Mouse (Mus musculus) layer of hippocampus, postnatal 10 days (tissue): ENCODE data around the gene Slc39a9. TPM values are rescaled to one million over a fixed set of nuclear protein-coding genes. Genes with fewer than 3 reads are reported as not detected.

Experiments used
- DNase-seq, 2 experiments: peaks; one replicate each; pipeline ENCODE4 v3.0.0; 2021; ENCODE audit warnings: low spot score in 2 of 2
- total RNA-seq, 2 experiments: library from RNA; stranded (reverse); gene quantifications; 2 replicates each; pipeline ENCODE4 v1.2.3; 2021

Gene Slc39a9
- total RNA-seq, 2 experiments from 2014 or later: 41.9 to 42.6 TPM

DNA sequence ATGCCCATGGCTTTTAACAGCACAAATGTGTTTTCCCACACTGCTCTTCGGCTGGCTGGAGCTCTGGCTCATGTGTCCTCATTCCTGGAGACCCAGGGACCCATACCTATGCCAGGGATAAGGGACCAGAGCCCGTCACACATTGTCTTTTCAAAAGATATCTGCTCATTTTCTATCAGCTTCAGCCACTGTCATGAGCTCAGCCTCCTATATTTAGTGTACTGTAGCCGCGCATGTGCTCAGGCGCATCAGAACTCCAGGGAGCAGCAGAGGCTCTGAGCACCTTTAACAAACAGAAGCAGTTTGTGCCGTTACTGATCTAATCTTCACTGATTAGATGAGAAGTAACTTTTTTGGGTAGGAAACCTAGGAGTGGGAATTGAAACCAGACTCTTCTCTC, 72.2 kb downstream of the Slc39a9 start:
- no peak for DNase-seq

- no peak for DNase-seq
These were observed 75.5 kb downstream of the Slc39a9 start for GRCm38 (mm10) chr12:80719141-80719540.

GRCm38 (mm10) chr12:80720507-80720906, 76.8 kb downstream of the Slc39a9 start:
- DNase-seq: no peak

DNA sequence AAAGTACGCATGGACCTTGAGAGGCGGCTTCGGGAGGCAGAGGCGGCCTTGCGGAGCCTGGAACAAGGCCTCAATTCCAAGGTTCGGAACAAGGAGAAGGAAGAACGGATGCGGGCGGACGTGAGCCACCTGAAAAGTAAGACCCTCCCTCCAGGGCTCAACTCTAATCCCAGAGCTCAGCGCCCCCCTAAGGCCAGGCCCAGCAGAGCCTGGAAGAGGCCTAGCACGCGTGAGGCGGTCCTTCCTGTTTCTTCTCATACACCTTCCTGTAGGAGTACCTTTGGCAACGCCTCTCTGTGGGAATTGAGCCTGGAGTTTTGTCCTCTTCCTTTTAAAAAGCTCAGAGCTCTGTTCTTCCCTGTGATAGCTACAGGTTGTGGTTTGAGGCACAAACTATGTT, 77.8 kb downstream of the Slc39a9 start:
- DNase-seq: no peak

- peak; percentile 94 to 95 for DNase-seq
These were observed 81.3 kb downstream of the Slc39a9 start for GRCm38 (mm10) chr12:80724853-80725559.

GRCm38 (mm10) chr12:80728207-80728606, 84.5 kb downstream of the Slc39a9 start:
- no peak for DNase-seq

DNA sequence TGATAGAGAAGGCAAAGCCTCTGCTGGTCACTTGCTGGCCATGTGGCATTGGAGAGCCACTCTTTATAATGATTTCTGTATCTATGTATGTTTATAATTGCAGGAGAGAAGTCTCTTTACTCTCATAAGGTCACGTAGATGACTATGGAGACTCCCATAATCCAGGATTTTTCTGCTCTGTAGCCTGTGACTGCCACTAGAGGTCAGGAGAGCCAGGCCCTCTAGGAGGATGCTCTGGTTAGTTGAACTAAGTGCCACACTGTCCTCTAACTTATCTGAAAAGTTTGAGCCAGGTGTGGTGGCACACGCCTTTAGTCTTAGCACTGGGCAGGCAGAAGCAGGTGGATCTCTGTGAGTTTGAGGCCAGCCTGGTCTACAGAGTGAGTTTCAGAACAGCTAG, 85.1 kb downstream of the Slc39a9 start:
- DNase-seq: no peak

GRCm38 (mm10) chr12:80729758-80730530, 86.3 kb downstream of the Slc39a9 start:
- peak in 1 of 2 experiments; percentile 51 for DNase-seq

- DNase-seq: peak; percentile 70 to 79
These were observed 86.9 kb downstream of the Slc39a9 start for GRCm38 (mm10) chr12:80730567-80730966.

Other genes starting within 250 kb of the Slc39a9 start
- gene Dcaf5, start 207.3 kb upstream of the Slc39a9 start, total RNA-seq: 10 to 100 TPM; 64.6 to 67.3 TPM
- gene Exd2, start 180.8 kb upstream of the Slc39a9 start, total RNA-seq: 10 to 100 TPM; 61.7 to 64.9 TPM
- 10 to 100 TPM; 84.0 to 91.5 TPM for gene Galnt16, start 125.6 kb upstream of the Slc39a9 start, total RNA-seq
- 10 to 100 TPM; 74.7 to 76.8 TPM for gene Erh, start 458 bp downstream of the Slc39a9 start, total RNA-seq
- 1 to 10 TPM; 6.8 to 7.4 TPM for gene Plekhd1, start 48.7 kb downstream of the Slc39a9 start, total RNA-seq
- gene Ccdc177, start 116.8 kb downstream of the Slc39a9 start, total RNA-seq: 10 to 100 TPM; 18.1 to 19.0 TPM
- gene Susd6, start 146.6 kb downstream of the Slc39a9 start, total RNA-seq: 10 to 100 TPM; 36.3 to 36.5 TPM